Mouse (Mus musculus) kidney, embryonic 15.5 days (tissue): ENCODE data around the gene 8030474K03Rik. TPM values are rescaled to one million over a fixed set of nuclear protein-coding genes. Genes with fewer than 3 reads are reported as not detected.
"Not testable (repeated sequence)": the region's sequence is repeated elsewhere in the genome, so short reads cannot be mapped to it uniquely, and the experiment has no call there.

Source experiments
- ATAC-seq: fragments of 200-750 bp; cut with Nextera tagmentation; replicated peaks from 2 replicates; pipeline ENCODE4 v1.8.0; 2017; ENCODE audit warnings: moderate TSS enrichment; ENCODE audit not compliant: low FRiP score
- H3K27ac ChIP-seq: fragments of 300-500 bp; sonication (generic); 2 replicates; pipeline ENCODE4 v1.5.1; 2015; ENCODE audit warnings: mild to moderate bottlenecking, inconsistent platforms
- H3K27me3 ChIP-seq: fragments of 300-500 bp; sonication (generic); 2 replicates; pipeline ENCODE4 v1.6.1; 2015; ENCODE audit warnings: inconsistent platforms
- H3K36me3 ChIP-seq: fragments of 300-500 bp; sonication (generic); 2 replicates; pipeline ENCODE4 v1.6.1; 2015; ENCODE audit warnings: inconsistent platforms
- H3K4me1 ChIP-seq: fragments of 300-500 bp; sonication (generic); 2 replicates; pipeline ENCODE4 v1.6.1; 2015; ENCODE audit warnings: inconsistent platforms
- H3K4me2 ChIP-seq: fragments of 300-500 bp; sonication (generic); 2 replicates; pipeline ENCODE4 v1.6.1; 2015; ENCODE audit warnings: moderate library complexity, mild to moderate bottlenecking, inconsistent platforms
- H3K4me3 ChIP-seq: fragments of 300-500 bp; sonication (generic); replicated peaks from 2 replicates; pipeline ENCODE4 v1.5.1; 2015; ENCODE audit warnings: mild to moderate bottlenecking, inconsistent platforms
- H3K9ac ChIP-seq: fragments of 300-500 bp; sonication (generic); 2 replicates; pipeline ENCODE4 v1.6.1; 2015; ENCODE audit warnings: mild to moderate bottlenecking, inconsistent platforms
- H3K9me3 ChIP-seq: fragments of 300-500 bp; sonication (generic); replicated peaks from 2 replicates; pipeline ENCODE4 v1.6.1; 2016; ENCODE audit warnings: inconsistent platforms
- WGBS: fragments of 180-500 bp; shearing (Covaris S2); methylation state at CpG from one replicate; pipeline ENCODE4 v1.1.7; 2015; ENCODE audit warnings: mixed read lengths; 5-methylcytosine and 5-hydroxymethylcytosine counted together
- polyA plus RNA-seq: library from polyadenylated mRNA; unstranded; fragments of >200 nt; fragmentation: Nextera tagmentation; extraction: Ambion mirVana; gene quantifications from 2 replicates; pipeline ENCODE4 v1.2.1, GENCODE M21; 2015

The 8030474K03Rik gene
- polyA plus RNA-seq, 1 experiment from 2014 or later = 0.36 TPM

- ATAC-seq, H3K4me3 ChIP-seq, H3K4me1 ChIP-seq, H3K9ac ChIP-seq, H3K36me3 ChIP-seq, H3K4me2 ChIP-seq, H3K27ac ChIP-seq, H3K9me3 ChIP-seq: not testable (repeated sequence)
- H3K27me3 ChIP-seq = peaks cover 36% of the 10 kb centered on the region
Measured at GRCm38 (mm10) chrX:101819980-101820379, 25.5 kb downstream of the 8030474K03Rik start.

DNA sequence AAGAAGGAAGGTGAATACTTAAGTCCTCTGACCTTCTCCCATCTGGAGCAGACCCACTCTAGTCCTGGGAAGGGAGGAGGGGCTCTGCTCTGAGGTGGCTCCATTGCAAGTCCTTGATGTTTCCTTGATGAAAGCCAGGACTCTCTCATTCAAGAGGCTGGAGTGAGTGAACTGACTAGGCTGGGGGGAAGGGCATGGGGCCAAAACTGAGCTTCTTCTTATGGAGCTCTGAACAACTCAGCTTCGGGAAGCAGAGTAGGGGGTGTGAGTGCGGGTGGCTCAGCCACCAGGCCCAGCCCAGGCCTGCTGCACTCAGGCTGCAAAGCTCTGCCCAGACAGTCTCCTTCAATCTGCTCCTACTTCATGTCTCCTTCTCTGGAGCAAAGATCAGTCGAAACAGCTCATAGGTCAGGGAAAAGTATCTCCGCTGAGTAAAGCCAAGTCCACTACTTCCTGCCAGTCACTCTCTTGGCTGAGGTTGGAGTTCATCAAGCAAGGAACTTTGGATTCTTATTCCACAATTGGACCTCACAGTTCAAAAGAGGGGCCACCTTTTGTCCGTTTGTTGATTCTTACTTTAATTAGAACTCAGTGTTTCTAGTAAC lies 52.8 kb downstream of the 8030474K03Rik start:
- H3K4me1 ChIP-seq = peaks cover 5% of the 10 kb centered on the region; the same call in 1 of the 2 replicates
- H3K9me3 ChIP-seq = no peaks in the 10 kb centered on the region
- no peak overlapping the region for H3K4me2 ChIP-seq
- ATAC-seq = no peak
- H3K27me3 ChIP-seq = peaks cover 83% of the 10 kb centered on the region
- H3K4me3 ChIP-seq = no peak overlapping the region
- 52% methylated on average over 5 of the region's 5 CpGs for WGBS
- H3K36me3 ChIP-seq = no peaks in the 10 kb centered on the region
- H3K9ac ChIP-seq = no peak overlapping the region
- no peak overlapping the region for H3K27ac ChIP-seq

Other genes with a start within 250 kb of the 8030474K03Rik start
- 155 and 157 TPM in 2 replicates for gene Ogt, start 154.6 kb upstream of the 8030474K03Rik start, polyA plus RNA-seq
- 0.14 and 0.24 TPM in 2 replicates for gene Cxcr3, start 60.4 kb upstream of the 8030474K03Rik start, polyA plus RNA-seq
- 0.18 and 0.26 TPM in 2 replicates for gene Gm4779, start 233 bp upstream of the 8030474K03Rik start, polyA plus RNA-seq
- 12.2 and 12.9 TPM in 2 replicates for gene Nhsl2, start 54.7 kb downstream of the 8030474K03Rik start, polyA plus RNA-seq